Mouse (Mus musculus) adrenal gland (tissue): Measurements from ENCODE around the gene Tanc1.
"Not testable (repeated sequence)": the region's sequence is repeated elsewhere in the genome, so short reads cannot be mapped to it uniquely, and the experiment has no call there.

Experiments used
- intact Hi-C: fragments of 180-260 bp; cut with DNase I; formaldehyde crosslinking; loops from one replicate; pipeline ENCODE4 v1.15.1; 2025
- long read RNA-seq, 2 experiments: library from polyadenylated mRNA; unstranded; transcript quantifications; one replicate each; pipeline ENCODE4 v2.0.0; 2020; ENCODE audit warnings: borderline replicate concordance in 1 of 2; ENCODE audit not compliant: insufficient replicate concordance in 1 of 2

Gene Tanc1
- long read RNA-seq, experiment 1, partial matches to known transcripts: 3 of 5 reads
- long read RNA-seq, experiment 1, other reads (novel, unspliced or antisense): 2 of 5 reads
- long read RNA-seq, experiment 2, partial matches to known transcripts: 1 of 5 reads
- long read RNA-seq, experiment 2, other reads (novel, unspliced or antisense): 2 of 5 reads

DNA sequence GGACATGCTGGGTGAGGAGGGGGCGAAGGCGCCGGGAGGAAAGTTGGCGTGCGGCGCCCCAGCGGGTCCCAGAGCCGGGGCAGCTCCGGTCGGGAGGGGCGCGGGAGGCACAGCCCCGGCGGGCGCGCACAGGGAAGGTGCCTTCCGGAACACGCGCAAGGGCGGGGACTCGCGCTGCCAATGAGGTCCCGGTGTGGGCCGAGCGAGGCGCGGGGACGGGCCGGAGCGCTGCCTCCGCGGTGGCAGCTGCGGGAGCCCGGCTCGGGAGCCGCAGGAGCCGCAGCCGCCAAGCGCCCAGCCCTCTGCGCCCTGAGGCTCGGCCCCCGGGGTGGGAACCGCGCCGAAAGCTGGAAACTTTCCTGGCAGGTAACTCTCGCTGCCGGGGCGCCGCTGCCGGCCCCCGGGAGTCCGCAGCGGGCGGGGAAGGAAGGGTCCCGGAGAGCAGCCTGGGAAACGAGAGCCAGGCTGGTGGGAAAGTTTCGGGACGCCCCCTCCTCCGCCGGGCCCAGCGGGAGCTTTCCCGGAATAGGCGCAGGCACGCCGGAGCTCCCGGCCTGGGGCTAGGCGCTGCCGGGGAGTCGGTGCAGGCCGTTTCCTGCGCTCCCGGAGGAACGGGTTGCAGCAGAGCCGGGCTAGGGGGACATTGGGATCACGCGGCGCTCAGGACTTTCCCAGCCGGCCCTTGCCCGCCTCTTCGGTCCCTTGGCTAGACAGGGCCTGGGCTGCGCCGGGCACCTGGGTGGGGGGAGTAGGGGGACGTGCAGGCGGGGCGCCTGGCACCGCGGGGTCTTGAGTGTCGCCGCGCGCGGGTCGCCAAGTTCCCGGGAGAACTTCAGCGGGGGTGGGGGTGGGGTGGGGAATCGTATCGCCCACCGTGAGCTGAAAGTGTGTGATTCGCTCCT is at the start of gene Tanc1:
Gene Tanc1, plus strand, starts transcription at position 212 of the 902 bp plus-strand sequence.
- intact Hi-C loops: loop anchor here (5.0 kb wide), 1 partner anchor 135 kb away; no protein-coding TSS in a partner anchor

DNA sequence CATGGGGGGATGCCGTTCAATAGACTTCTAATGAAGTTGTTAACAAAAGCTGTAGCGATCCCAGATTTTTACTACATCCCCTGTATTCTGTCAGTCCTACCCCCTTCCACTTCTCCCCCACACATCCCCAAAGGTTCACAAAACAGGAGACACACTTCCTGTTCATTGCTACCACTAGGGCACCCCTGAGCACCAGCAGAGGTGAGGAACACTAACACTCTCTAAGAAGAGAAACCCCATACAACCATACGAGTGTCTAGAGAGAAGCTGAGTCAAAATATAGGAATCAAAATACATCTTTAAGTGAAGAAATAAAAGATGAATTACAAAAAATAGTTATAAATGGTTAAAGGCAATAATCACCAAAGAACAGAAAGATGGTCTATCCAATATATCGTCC is 49.6 kb upstream of the Tanc1 start:
- intact Hi-C loops: no loop called here

DNA sequence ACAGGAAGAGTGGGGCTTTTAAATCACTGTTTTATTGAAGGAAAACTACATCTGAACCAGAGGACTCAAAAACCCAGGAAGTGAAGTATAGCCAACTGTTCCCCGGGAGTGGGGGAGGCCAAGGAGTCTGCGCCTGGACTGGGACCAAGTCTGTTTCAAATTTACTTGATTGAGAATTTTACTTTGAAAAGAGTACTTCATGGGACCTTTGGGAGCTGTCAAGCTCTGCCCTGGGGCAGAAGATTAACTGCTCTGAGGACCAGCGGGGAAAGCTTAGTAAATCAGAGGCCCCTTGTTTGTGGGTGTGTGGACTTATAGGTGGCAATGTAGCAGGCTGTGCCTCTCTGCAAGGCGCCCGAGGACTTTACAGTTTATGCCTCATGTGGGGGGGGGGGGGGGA is 49.1 kb upstream of the Tanc1 start:
- intact Hi-C loops: no loop called here

DNA sequence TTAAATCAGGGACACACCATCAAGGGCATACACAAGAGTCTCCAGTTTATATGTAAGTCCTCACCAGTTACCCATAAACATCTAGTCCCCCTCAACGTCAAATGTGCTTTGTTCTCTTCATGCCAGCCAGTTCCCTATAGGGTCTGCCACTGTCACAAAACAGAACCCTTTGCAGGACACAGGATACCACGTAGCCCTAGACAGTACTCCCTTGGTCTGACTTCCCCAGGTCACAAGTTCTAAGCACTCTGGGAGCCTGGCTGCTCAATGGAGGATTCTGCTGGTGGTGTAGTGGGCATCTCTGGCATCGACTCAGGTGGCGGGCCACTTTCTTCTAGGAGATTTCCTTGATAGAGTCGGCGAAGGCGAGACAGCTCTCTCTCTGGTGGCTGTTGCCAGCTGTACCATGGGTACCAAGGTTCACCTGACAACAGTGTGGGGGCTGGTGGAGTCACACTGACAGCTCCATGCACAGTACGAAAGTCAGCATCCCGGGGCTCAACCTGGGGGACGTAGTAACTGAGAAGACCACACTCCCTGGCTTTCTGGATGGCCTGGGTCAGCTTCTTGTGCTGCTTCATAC is 47.7 kb upstream of the Tanc1 start:
- intact Hi-C loops: not testable (repeated sequence)

DNA sequence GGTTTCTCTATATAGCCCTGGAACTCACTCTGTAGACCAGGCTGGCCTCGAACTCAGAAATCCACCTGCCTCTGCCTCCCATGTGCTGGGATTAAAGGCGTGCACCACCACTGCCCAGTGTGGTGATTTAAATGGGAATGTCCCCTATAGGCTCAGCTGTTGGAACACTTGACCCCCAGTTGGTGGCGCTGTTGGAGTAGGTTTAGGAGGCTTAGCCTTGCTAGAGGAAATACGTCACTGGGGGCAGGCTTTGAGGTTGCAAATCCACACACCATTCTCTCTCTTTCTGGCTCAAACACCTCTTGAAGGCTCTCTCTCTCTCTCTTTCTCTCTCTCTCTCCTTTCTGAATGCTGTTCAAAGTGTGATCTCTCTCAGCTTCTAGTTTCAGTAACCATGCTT is 46.9 kb upstream of the Tanc1 start:
- intact Hi-C loops: no loop called here

DNA sequence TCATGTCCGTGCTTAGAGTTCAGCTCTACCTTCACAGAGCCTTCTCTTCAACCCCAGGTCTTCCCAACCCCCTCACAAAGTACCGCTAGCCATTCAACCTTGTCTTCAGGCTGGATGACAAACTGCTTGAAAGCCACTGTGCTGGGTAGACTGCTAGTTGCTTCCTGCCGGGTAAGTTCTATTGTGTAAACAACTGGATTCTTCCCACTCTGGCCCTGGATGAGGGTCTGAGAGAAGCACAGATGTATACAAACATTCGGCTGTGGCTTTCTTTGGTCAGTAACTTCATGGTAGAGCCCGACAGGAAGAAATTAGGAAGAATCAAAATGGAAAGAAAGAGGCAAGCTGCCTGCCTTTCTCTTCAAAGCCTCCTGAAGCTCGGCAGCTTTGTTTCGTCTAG is 30.9 kb upstream of the Tanc1 start:
- intact Hi-C loops: no loop called here

DNA sequence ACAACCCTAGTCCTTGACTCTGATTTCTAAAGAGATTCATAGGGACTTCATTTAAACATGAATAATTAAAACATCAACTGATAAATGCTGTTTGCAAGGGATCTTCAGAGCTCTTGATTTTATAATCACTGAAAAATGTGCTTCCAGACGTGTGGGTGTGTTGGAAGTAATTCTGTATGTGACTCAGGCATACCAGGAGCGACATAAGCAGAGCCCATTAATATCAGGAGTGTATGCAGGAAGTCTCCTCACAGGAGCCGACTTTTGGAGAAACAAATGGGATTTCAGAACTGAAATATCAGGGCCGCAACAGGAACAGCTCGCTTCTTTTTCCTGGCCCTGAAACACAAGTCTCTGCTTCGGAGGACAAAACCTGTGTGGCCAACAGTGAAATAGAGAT is 27.9 kb upstream of the Tanc1 start:
- intact Hi-C loops: no loop called here

DNA sequence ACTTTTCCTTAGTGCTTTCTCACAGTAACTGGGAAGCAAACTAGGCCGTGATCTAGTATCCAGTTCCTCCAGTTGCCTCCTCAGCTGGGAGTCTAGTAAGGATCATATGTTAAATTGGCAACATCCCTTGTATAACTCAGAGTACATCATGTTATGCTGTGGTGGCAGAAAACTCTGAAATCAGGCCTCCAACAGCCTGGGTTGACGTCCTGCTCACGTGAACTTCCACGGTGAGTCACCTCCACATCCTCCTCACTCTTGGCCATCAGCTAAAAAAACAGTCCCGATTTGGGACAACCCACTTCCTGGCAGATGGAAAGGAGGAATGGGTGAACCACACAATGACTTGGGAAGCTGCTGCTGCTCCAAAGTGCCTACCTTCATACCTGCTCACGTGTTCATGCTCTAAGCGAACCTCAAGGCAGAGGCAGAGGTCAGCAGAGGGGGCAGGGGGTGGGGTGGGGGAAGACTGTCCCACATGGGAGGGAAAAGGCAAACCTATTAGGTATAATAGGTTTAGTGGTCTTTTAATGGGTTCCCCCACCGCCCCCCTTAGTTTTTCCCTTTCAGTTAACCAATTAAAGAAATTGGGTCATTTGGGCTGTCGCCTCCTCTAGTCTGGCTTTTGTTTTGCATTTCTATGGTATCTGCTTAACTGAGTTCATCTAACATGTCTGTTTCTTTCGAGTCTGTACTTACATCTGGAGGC is 24.3 kb upstream of the Tanc1 start:
- intact Hi-C loops: no loop called here

DNA sequence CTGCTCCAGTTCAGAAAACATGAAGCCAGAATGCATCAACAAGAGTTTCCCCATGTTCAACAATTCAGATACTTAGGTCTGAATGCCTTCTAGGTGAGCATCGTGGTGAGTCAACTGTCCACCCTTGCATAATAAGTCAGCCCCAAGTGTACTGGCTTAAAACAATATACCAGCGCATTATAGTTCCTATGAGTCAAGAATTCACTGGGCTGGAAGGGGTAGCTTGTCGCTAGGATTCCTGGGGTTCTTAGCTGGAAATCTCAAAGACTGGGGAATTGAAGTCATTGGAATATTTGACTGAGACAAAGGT is 23.8 kb upstream of the Tanc1 start:
- intact Hi-C loops: no loop called here

DNA sequence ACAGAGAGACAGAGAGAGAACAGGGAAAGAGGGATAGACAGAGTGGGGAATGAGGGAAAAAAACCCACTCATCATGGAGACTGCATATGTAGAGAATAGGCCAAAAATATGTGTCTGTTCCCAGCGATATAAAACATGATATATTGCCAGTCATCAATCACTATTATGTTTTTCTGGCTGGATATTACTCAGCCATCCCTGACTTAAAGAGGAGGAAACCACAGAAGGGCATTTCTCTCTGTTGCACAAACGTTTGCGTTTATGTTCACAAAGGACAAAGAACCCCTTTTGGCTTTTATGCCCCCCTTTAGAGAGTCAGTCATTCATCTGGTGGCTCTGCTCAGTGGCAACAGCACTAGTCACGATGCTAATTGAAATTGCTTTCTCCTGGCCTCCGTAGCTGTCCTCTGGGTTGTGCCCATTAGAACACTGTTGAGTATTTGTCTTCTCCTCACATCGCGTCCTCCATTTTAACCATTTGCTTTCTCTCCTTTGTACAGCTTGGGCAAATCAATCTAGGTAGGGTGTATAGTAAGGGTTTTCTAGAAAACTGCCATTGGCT is 18.4 kb upstream of the Tanc1 start:
- intact Hi-C loops: no loop called here

DNA sequence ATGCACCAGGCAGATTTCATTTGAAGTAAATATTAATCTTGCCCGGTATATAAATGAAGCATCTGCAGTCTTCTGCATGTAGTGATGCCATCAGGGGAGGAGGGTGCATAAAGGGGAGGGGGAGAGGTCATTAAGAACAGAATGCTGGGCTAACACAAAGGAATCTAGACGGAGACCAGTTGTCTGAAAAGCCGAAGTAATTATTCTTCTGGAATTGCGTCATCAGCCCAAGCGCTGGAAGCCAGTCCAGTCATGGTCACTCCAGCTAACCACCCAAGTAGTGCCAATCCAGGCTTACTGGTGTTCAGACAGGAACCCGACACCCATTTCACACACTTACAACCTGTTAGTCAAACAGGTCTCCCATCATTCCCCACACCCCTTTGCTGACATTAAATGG is 17.7 kb upstream of the Tanc1 start:
- intact Hi-C loops: no loop called here

DNA sequence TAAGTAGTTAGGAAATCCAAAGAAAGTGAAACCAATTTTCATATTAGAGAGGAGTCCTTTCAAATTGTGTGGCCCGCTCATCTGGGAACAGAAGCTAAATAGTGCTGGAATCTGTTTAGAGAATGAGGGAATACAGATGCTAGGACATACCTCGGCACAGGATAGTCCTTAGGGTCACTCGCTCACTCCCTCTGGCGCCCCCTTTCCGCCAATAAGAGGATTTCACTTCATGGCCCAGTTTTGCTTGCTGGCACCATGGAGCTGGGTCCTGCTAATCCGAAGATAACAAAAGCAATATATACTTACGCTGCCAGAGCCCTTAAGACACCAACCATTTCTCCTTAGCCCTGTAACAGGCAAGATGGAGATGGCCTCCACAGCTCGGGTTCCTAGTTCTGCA is 15.3 kb upstream of the Tanc1 start:
- intact Hi-C loops: no loop called here

DNA sequence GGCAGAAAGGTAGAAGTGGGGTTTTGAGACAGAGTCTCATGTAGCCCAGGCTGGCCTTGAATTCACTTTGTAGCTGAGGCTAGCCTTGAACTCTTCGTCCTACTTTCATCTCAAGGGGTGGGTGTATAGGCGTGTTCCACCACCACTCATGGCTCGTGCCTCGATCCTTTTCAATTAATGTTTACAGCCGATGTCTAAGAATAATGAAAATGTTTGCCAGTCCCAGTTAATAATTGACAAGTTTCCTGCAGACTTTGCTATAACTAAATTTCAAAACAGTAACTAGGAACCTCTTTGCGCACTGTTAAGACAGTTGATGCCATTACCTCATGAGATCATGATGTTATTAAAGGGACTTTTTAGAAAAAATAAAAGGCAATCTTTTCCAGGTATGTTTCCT is 13.6 kb upstream of the Tanc1 start:
- intact Hi-C loops: no loop called here

DNA sequence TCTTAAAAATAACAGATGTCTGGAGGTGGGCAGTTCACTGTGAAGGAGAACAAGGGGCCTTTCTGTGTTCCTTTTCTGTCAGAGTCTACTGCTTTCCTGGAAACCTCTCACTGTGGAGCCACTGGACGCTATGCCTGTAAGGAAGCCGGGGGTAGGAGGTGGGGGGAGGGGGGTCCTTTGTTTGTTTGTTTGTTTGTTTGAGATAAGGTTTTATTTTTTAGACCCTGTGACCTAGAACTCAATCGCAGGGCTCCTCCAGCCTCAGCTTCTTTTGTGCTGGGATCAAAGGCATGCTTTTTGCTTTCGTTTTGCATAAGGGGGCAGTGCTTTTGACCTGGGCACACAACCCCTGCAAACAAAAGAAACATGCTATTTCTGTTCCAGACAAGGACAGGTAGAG is 12.9 kb upstream of the Tanc1 start:
- intact Hi-C loops: no loop called here

DNA sequence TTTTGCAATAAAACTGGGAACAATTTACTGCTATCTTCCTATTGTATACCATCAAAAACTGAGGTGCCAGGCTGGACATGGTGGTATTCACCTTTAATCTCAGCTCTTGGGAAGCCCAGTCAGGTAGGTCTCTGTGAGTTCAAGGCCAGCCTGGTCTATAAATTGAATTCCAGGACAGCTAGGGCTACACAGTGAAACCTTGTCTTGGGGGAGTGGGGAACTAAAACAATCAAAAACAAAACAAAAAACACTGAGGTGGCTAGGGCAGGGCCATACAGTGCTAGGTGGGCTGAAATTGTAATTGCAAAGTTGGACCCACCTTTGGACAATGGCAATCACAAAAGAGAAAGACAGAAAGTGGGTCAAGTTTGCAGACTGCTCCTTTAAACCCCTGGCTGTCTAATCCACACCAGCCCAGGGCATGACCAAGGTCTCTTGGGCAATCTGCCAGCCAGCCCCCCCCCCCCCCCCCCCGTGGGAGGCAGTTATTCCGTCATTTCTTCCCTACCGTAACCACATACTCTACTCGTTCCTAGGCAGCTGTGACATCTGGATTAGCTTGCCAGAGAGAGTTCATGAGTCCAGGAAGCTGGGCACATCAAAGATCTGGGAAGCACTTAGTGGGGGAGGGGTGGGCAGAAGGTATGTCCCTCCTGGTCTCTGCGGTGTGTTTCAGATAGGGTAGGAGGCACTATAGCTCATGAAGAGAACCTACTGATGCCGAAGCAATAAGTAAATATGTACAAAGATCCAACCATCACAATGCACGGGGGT is 12.3 kb upstream of the Tanc1 start:
- intact Hi-C loops: no loop called here

DNA sequence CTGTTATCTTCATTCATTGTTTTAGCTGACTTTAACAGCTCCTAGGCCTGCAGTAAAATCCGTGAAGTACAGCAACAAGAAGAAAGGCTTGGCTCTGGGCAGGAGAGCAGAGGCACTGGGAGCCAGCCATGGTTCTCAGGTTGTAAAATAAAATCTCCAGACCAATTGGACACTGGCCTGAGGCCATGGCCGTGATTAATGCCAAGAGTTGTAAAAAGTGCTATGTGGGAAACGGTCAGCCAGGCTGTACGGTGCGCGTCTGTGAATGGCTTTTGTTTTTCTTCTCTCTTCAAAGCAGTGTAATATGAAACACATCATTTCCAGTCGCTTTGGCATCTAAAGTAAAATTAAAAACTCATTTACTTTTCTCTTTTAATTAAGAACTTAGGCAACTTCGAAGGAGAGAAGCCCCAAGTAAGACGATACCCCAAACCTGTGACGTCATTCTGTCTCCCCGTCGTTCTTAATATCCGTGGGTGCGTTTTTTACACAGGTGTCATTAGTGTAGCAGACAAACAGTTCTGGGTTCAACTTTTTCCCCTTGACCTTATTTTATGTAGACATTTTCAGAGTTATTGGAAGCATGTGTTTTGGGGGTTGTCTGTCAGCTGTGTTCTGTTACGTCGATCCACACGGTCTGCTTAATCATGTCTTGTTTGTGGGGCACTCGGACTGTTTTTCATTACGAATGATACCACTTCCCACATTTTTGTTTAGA is 11.6 kb upstream of the Tanc1 start:
- intact Hi-C loops: no loop called here

DNA sequence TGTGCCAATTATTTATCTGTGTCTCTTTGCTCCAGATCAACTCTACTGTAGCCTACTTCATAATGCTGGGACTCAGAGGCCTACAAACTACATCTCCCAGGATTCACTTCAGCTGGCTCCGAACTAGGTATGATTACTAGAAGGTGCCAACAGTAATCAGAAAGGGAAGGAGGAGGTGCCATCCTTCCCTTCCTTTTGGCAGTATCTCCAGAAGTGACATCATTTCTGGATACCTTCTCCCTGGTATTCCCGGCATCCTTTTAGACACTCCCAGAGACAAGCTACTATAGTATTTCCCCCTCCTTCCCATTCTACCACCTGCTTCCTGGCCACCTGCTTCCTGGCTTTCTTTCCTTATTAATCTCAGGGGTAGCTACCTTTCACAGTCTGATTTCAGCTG is 10.9 kb upstream of the Tanc1 start:
- intact Hi-C loops: no loop called here

DNA sequence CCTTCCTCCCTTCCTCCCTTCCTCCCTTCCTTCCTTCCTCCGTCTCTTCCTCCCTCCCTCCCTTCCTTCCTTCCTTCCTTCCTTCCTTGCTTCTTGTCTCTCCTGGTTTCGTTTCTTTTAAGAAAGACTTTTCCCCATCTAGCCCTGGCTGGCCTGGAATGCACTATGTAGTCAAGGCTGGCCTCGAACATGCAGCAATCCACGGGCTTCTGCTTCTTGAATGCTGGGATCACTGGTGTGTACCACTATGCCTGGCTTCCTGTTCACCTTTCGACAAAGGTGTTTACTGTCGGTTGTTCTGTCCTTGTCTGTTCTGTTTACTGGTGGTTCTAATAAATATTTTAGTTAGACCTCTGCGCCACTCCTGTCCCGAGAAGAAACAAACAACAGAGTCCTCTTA is 10.4 kb upstream of the Tanc1 start:
- intact Hi-C loops: no loop called here

DNA sequence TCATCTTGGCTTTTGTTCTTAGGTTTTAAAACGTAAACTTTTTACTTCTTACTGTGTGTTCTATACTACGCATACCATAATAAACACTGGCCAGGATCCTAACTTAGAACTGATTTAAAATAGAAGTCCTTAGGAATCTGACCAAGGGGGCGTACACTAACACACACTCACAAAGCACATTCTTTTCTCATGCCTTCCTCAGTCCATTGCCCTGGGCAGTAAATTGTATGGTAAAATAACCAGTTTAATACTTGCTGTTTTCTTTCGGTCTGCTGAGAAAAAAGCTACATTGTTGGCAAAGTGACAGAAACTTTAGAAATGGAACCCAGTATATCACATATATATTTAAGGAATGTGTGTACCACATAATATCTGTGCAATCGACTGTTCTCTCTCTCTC is 2.9 kb upstream of the Tanc1 start:
- intact Hi-C loops: no loop called here

DNA sequence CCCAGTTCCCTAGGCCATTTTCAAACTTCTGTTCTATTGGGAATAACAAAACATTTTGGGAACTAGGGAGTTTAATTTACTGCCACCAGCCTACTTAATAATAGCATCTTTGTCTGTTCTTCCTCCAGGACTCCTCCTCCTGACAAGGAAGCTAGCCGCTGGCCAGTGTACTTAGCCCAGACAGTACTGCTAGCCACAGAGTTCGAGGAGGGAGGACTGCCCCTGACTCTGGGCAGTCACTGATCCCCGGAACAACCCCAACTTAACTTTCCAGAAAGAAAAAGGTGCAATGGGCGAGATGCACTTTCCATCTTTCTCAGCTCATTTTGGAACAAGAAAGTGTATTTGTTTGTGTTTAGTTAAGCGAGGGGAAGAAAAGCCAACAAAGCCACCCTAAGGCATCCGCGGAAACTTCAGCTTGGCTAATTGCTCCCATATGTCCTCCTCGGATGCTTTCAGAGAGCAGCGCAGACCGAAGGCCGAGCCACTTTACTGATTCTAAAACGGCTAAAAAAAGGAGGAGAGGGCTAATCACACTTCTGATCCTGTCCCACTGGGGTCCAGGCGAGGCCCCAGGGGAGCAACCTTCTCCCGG is 529 bp upstream of the Tanc1 start:
- intact Hi-C loops: loop anchor here (5.0 kb wide), 1 partner anchor 136 kb away; no protein-coding TSS in a partner anchor
